Mouse (Mus musculus) myocyte (in vitro differentiated cells): ENCODE measurements around the gene Ttpal.

Experiments used
- CEBPB ChIP-seq: IDR thresholded peaks from 2 replicates; pipeline ENCODE4 v1.6.1; 2011; ENCODE audit warnings: mild to moderate bottlenecking, moderate library complexity; ENCODE audit not compliant: poor library complexity, insufficient read depth, severe bottlenecking
- E2F4 ChIP-seq: IDR thresholded peaks from one replicate; pipeline ENCODE4 v1.6.1; 2011; ENCODE audit warnings: mild to moderate bottlenecking, control low read depth, moderate library complexity; ENCODE audit not compliant: insufficient read depth
- MAX ChIP-seq: IDR thresholded peaks from one replicate; pipeline ENCODE4 v1.6.1; 2011; ENCODE audit warnings: low read depth, mild to moderate bottlenecking, control low read depth
- MYOD1 ChIP-seq, 3 experiments: IDR thresholded peaks; one replicate each; pipeline ENCODE4 v1.6.1; 2011; ENCODE audit warnings: control low read depth in 2 of 3, low read depth in 2 of 3, mild to moderate bottlenecking in 2 of 3, moderate library complexity in 1 of 3; ENCODE audit not compliant: insufficient read length in 2 of 3, control insufficient read depth in 1 of 3
- MYOG ChIP-seq, 3 experiments: IDR thresholded peaks; one replicate each; pipeline ENCODE4 v1.6.1; 2011; ENCODE audit warnings: control low read depth in 2 of 3, low read depth in 2 of 3, mild to moderate bottlenecking in 2 of 3; ENCODE audit not compliant: insufficient read length in 2 of 3, control insufficient read depth in 1 of 3, insufficient read depth in 1 of 3
- POLR2A ChIP-seq: IDR thresholded peaks from one replicate; pipeline ENCODE4 v1.6.1; 2011; ENCODE audit warnings: low read depth, mild to moderate bottlenecking, control low read depth, moderate library complexity; ENCODE audit not compliant: insufficient read length
- POLR2AphosphoS2 ChIP-seq: IDR thresholded peaks from one replicate; pipeline ENCODE4 v1.6.1; 2011; ENCODE audit warnings: low read depth, control low read depth; ENCODE audit not compliant: insufficient read length
- REST ChIP-seq: IDR thresholded peaks from one replicate; pipeline ENCODE4 v1.6.1; 2011; ENCODE audit warnings: mild to moderate bottlenecking, control low read depth, moderate library complexity; ENCODE audit not compliant: insufficient read depth, insufficient read length
- SRF ChIP-seq: IDR thresholded peaks from one replicate; pipeline ENCODE4 v1.6.1; 2011; ENCODE audit warnings: low read depth; ENCODE audit not compliant: control insufficient read depth, insufficient read length
- TCF12 ChIP-seq: IDR thresholded peaks from one replicate; pipeline ENCODE4 v1.6.1; 2011; ENCODE audit warnings: mild to moderate bottlenecking, control low read depth; ENCODE audit not compliant: poor library complexity, insufficient read depth, severe bottlenecking
- TCF3 ChIP-seq: IDR thresholded peaks from one replicate; pipeline ENCODE4 v1.6.1; 2011; ENCODE audit warnings: low read depth, control low read depth; ENCODE audit not compliant: insufficient read length
- USF1 ChIP-seq: IDR thresholded peaks from one replicate; pipeline ENCODE4 v1.6.1; 2011; ENCODE audit warnings: low read depth, mild to moderate bottlenecking, control low read depth, moderate library complexity

GRCm38 (mm10) chr2:163659431-163659830, 57.3 kb downstream of the Ttpal start:
- TF ChIP-seq POLR2A (no peak), CEBPB (no peak), MAX (no peak), E2F4 (no peak), POLR2AphosphoS2 (no peak), REST (no peak), USF1 (no peak), MYOD1 (IDR thresholded peaks at IDR 0.05; ENCODE audit: control insufficient read depth in 1 of 3, insufficient read length in 2 of 3, low read depth in 2 of 3) (no peak), MYOG (IDR thresholded peaks at IDR 0.05; ENCODE audit: control insufficient read depth in 1 of 3, insufficient read depth in 1 of 3, insufficient read length in 2 of 3, low read depth in 2 of 3) (no peak), SRF (no peak), TCF12 (no peak), TCF3 (no peak)
